Mouse (Mus musculus): ENCODE results near the gene Ctu1. TPM values are rescaled to one million over a fixed set of nuclear protein-coding genes. Genes with fewer than 3 reads are reported as not detected.
"Not testable (repeated sequence)": the region's sequence is repeated elsewhere in the genome, so short reads cannot be mapped to it uniquely, and the experiment has no call there.

Ctu1 gene
- total RNA-seq, 1 experiment from 2014 or later = 1.9 TPM

DNA sequence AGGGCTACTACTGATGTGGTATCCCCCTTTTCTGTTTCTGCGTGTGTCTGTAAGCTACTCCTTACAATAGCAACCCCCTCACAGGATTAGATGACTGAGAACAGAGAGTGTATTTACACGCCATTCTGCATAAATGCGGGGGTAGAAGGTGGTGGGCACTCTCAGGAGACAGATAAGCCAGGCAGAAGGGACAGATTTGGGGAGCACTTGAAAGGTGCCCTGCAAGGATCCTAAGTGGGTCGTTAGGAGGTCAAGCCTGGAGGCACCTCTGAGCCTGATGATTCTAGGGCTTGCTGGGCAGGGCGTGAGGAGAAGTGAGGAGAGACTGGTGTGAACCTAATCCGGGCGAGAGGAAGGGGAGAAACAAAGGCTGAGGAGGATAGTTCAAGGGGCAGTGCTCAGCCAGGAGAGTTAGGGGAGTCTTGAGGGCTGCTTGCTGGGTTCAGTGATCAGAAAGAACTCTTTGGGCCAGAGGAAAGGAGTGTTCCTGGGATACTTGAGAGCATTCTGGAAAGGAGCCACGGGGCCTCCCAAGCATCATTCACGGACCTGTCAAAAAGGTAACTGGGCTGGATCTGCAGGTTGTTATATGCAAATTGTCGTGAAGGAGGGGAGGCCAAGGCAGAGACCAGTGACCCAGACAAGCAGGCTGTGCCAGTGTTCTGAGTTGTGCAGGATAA lies 905 bp downstream of the Ctu1 start:
- no peak for ATAC-seq (ENCODE audit: extremely low read depth, insufficient number of reproducible peaks, low FRiP score, poor library complexity, severe bottlenecking)

DNA sequence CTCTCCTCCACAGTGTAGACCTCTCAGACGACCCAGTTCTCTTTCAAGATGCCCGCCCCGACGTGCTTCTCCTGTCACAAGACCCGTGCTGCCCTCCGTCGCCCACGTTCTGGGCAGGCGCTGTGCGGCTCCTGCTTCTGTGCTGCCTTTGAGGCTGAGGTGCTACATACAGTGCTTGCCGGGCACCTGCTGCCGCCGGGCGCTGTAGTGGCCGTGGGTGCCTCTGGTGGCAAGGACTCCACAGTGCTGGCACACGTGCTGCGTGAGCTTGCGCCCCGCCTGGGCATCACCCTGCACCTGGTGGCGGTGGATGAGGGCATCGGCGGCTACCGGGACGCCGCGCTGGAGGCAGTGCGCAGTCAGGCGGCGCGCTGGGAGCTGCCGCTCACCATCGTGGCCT lies 3.3 kb downstream of the Ctu1 start:
- no peak for ATAC-seq (ENCODE audit: extremely low read depth, insufficient number of reproducible peaks, low FRiP score, poor library complexity, severe bottlenecking)

DNA sequence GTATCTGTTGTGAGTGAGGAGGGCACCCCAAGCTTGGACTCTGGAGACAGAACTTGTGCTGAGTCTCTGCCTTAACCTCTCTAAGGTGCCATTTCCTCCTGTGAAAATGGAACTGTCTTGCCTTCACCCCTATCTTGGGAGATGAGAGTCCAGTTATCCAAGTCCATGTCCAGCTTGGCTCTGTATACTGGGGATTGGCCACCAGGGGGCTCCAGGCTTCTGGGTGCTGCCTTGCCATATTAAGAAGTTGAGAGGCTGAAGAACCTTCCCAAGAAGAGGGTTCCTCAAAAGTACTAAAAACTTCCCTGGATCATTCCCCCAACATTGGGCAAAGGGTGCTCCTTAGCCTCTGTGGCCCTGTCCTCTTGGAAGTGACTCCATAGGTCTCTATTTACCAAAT lies 6.7 kb downstream of the Ctu1 start:
- no peak for ATAC-seq (ENCODE audit: extremely low read depth, insufficient number of reproducible peaks, low FRiP score, poor library complexity, severe bottlenecking)

DNA sequence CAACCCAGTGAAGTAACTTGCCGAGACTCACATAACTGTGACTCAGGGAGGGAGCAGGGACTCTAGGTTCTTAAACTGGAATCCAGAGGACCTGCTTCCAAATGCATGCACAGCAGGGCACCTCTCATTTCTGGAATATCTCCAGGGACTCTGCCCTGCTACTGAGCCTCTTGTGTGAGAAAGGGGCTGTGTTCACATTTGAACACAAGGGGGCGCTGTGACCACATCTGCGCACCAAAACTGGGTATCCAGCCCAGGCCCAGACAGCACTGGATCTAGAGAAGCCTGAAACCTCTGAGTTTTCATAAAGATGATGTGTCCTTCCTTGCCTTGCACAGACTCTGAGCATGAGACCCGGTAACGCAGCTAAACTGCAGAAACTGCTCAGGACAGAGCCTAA lies 9.1 kb downstream of the Ctu1 start:
- peak; percentile 69; the same call in 1 of the 2 replicates for ATAC-seq (ENCODE audit: extremely low read depth, insufficient number of reproducible peaks, low FRiP score, poor library complexity, severe bottlenecking)

DNA sequence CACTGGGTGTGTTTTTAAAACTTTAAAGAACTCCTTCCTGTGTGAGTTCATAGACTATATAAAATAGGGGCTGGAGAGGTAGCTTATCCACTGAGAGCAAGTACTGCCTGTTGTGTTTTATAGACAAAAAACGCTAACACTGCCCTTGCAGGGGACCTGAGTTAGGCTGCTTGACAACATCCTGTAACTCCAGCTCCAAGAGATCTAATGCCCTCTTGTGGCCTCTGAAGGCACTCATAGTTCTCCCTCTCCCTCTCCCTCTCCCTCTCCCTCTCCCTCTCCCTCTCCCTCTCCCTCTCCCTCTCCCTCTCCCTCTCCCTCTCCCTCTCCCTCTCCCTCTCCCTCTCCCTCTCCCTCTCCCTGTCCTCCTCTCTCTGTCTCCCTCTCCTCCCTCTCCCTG lies 10.7 kb downstream of the Ctu1 start:
- not testable (repeated sequence) for ATAC-seq (ENCODE audit: extremely low read depth, insufficient number of reproducible peaks, low FRiP score, poor library complexity, severe bottlenecking)

DNA sequence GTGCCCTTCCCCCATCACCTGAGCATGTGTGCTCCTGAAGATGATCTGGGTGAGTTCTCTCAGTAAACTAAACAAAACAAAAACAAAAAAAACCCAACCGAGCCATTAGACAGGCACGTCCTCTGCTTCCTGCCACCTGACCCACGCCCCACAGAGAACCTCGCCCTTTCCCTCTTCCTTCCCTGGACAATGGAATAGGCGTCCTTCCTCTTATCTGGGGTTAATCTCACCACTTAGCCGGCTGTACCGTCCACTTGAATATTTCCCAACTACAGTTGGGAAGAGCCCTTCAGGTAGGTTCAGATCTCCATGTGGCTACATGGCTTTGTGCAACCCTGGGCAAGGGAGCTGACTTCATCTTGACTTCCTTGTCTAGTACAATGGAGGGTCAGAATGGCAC lies 13.3 kb downstream of the Ctu1 start:
- no peak for ATAC-seq (ENCODE audit: extremely low read depth, insufficient number of reproducible peaks, low FRiP score, poor library complexity, severe bottlenecking)

DNA sequence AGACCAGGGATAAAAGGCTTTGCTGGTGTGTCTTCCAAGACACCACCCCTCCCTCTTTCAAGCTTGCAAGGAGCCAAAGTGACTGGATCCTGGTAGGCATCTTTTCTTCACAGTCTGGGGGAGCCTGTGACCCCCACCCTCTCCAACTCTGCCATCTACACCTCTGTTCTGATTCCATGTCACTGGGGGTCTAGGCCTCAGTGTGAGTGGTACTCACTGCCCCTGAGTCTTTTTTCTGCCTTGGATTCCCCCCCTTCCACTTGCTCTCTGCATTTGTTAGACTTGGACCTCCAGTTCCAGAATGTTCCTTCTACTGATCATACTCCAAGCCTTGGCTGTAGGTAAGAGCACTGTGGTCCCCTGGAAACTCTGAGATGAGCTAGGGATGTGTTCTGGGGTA lies 18.3 kb downstream of the Ctu1 start, which contains the start of gene Klk14:
Klk14 (plus strand) TSS at position 301 of the 400 bp plus-strand sequence.
- no peak for ATAC-seq (ENCODE audit: extremely low read depth, insufficient number of reproducible peaks, low FRiP score, poor library complexity, severe bottlenecking)

DNA sequence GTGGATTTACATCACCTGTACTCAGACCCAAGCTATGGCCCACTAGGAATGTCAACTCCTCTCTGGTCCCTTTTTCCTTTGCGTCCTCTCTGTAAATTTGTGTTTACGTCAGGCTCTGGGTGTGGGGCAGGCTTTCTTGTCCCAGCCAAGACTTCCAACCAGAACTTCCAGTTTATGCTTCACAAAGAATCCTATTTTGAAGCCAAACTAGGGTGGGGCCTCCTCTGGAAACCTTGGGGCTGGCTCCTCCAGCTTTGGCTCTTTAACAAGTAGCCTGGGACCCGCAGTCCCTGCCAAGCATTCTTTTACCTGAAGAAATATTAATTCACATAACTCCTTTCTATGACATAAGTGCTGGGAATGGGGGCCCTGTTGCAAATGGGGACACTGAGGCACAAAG lies 38.2 kb downstream of the Ctu1 start:
- ATAC-seq (ENCODE audit: extremely low read depth, insufficient number of reproducible peaks, low FRiP score, poor library complexity, severe bottlenecking) = no peak

DNA sequence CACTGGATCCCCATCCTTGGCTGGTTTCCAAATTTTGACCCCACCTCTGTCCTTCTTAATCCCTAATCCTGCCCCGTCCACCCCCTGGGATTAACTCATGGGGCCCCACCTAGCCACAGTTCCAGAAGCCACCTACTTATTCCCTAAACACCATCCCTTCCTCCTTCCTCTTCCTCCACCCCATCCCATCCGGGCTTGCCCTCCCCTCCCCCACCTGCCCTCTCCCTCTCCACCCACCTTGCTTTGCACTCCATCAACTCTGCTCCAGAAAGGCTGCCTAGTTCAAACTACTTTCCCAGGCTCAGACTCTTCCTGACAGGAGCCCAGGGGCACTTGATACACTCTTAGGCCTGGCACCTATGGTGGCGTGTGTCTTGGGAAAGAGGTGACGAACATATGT lies 40.5 kb downstream of the Ctu1 start, which contains the start of gene Klk13:
Klk13 (plus strand) TSS at position 301 of the 400 bp plus-strand sequence.
- ATAC-seq (ENCODE audit: extremely low read depth, insufficient number of reproducible peaks, low FRiP score, poor library complexity, severe bottlenecking) = no peak

DNA sequence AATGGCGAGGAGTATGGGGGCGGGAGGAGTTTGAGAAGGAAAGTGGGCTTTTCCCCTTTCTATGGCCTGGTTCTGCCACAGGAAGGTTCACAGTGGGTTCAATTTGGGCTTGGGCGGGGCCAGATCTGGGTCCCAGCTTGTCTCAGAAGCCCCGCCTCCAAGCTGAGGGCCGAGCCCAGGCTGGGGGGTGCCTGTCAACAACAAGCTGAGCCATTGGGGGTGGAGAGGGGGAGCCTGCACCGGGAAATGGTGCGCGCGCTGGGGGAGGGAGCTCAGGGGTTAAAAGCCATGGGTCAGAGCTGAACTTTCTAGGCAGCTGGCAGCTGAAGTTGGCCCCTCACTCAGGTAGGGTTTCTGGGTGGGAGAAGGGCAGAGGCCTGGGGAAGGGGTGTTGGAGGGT lies 41.1 kb downstream of the Ctu1 start:
- no peak for ATAC-seq (ENCODE audit: extremely low read depth, insufficient number of reproducible peaks, low FRiP score, poor library complexity, severe bottlenecking)

DNA sequence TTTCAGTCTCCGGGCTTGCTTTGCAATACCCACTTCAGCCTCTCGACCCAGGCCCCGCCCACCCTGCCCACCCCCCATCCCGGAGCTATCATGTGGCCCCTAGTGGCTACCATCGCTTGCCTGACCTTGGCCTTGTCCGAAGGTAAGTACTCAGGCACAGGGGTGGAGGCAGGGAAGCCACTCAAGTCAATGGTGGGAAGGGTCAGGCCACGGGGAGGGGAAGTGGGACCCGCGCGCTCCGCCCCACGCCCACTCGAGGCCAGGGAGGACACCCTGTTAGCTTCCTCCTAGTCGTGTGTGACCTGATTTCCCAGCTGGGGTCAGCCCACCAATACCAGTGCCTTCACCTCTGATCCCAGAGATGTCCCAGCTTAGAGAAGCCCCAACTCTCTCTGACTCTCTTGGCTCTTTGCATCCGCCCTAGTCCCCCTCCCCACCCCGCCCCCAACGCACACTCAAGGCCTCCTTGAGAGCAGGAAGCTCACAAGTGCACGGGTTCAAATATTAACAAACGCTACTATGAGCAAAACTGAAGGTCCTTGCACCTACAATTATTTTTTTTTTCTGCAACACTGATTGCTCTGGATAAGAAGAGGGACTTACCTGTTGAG lies 42.0 kb downstream of the Ctu1 start:
- no peak for ATAC-seq (ENCODE audit: extremely low read depth, insufficient number of reproducible peaks, low FRiP score, poor library complexity, severe bottlenecking)

Other genes starting within 250 kb of the Ctu1 start
- gene Lim2, start 244.3 kb upstream of the Ctu1 start, total RNA-seq (2017) = not detected in 2 replicates
- 10.7 and 13.1 TPM in 2 replicates for gene Nkg7, start 234.9 kb upstream of the Ctu1 start, total RNA-seq (2017)
- not detected in 2 replicates for gene Cldnd2, start 231.2 kb upstream of the Ctu1 start, total RNA-seq (2017)
- gene Etfb, start 227.9 kb upstream of the Ctu1 start, total RNA-seq (2017) = 36.3 and 42.4 TPM in 2 replicates
- not detected in 2 replicates for gene Gm45233, start 227.9 kb upstream of the Ctu1 start, total RNA-seq (2017)
- gene Vsig10l, start 208.9 kb upstream of the Ctu1 start, total RNA-seq (2017) = 11.4 and 17.1 TPM in 2 replicates
- not detected in 2 replicates for gene Iglon5, start 181.9 kb upstream of the Ctu1 start, total RNA-seq (2017)
- 1.9 and 2.1 TPM in 2 replicates for gene 4931406B18Rik, start 166.1 kb upstream of the Ctu1 start, total RNA-seq (2017)
- gene Cd33, start 127.6 kb upstream of the Ctu1 start, total RNA-seq (2017) = 246 and 256 TPM in 2 replicates
- 3.3 and 3.7 TPM in 2 replicates for gene Zfp658, start 109.8 kb upstream of the Ctu1 start, total RNA-seq (2017)
- gene Zfp719, start 92.4 kb upstream of the Ctu1 start, total RNA-seq (2017) = 9.1 and 9.7 TPM in 2 replicates
- 0.23 and 1.6 TPM in 2 replicates for gene Zfp819, start 64.8 kb upstream of the Ctu1 start, total RNA-seq (2017)
- 1.0 TPM in 1 of 2 replicates, not detected in the other for gene Ceacam18, start 37.3 kb upstream of the Ctu1 start, total RNA-seq (2017)
- gene Siglece, start 11.9 kb upstream of the Ctu1 start, total RNA-seq (2017) = 135 and 136 TPM in 2 replicates
- not detected in 2 replicates for gene Klk14, start 18.4 kb downstream of the Ctu1 start, total RNA-seq (2017)
- gene Klk13, start 40.6 kb downstream of the Ctu1 start, total RNA-seq (2017) = not detected in 2 replicates
- gene Klk12, start 96.9 kb downstream of the Ctu1 start, total RNA-seq (2017) = not detected in 2 replicates
- gene Klk11, start 102.6 kb downstream of the Ctu1 start, total RNA-seq (2017) = not detected in 2 replicates
- 0.35 TPM in 1 of 2 replicates, not detected in the other for gene Klk10, start 109.0 kb downstream of the Ctu1 start, total RNA-seq (2017)
- gene Klk9, start 119.9 kb downstream of the Ctu1 start, total RNA-seq (2017) = not detected in 2 replicates
- 4.1 TPM in 2 replicates for gene Klk8, start 125.6 kb downstream of the Ctu1 start, total RNA-seq (2017)
- not detected in 2 replicates for gene Klk7, start 139.3 kb downstream of the Ctu1 start, total RNA-seq (2017)
- gene Klk6, start 152.5 kb downstream of the Ctu1 start, total RNA-seq (2017) = not detected in 2 replicates
- gene Klk5, start 170.0 kb downstream of the Ctu1 start, total RNA-seq (2017) = not detected in 2 replicates
- gene Klk4, start 209.1 kb downstream of the Ctu1 start, total RNA-seq (2017) = not detected in 2 replicates

Data from neutrophil, adult 5-6 weeks (primary cell).